Comparison of ENCODE assay signal across 9 mouse cellular contexts in the genomic region with DNA sequence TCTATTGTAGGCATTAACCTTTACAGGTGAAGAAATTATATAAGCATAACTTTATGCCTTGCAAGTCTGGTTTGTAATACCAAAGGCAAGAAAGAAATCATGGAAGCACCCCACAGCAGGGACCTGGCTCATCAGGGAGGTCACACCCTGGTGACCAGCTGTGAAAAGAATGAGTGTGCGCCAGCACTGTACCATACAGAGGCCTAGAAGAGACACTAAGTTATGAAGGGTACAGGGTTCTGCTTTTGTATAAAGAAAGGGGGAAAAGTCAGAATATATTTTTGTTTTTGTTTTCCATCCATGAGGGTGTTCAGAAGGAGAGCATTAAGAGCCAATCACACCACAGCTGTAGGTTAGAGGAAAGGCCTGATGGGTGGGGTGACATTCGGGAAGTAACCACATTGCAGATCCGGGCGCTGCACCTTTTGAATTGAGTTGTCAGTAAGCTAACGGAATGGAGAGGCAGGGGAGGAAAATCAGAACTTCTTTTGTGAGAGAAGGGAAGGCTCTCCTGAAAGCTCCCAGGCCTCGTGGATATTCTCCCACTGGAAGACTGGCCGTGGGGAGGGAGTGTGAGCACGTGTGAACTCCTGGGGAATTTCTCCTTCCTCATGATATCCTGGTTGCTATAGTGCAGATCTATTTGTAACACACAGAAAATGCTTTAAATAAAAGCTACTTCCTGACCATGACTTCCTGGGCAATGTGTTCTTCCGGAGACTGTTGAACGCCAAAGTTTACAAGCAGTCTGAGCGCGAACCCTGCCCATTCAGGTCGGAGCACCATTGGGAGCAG.
DNase-seq lines count a peak whose midpoint lies in the region; ATAC-seq and TF ChIP-seq lines count a peak whose summit lies in the region.
"Had no signal": no experiment of that assay in that cellular context is flagged by ENCODE, and none has a peak within 500 bp of the region (broad histone marks: within the 10 kb centered on the region; RNA-seq: fewer than 3 reads in every experiment).

No protein-coding gene starts in this region.

- H3K9ac ChIP-seq in forebrain, embryonic 13.5 days = no peak overlapping the region
- H3K9ac ChIP-seq in forebrain, embryonic 14.5 days (ENCODE audit: low read length) = no peak overlapping the region
- peak overlapping the region; percentile 77 for H3K9ac ChIP-seq in MEL (ENCODE audit: control insufficient read depth, low read depth, low read length, poor library complexity, severe bottlenecking)
- no peak overlapping the region for H3K9ac ChIP-seq in hindbrain, embryonic 12.5 days

- no peak for DNase-seq in forebrain, embryonic 14.5 days (ENCODE audit: low spot score)
- peak; percentile 78 for DNase-seq in MEL (ENCODE audit: low read depth, low spot score)
- peak; percentile 70 for DNase-seq in lung, postnatal 36 days
- DNase-seq in embryo, embryonic 11 days = no peak
- no peak for DNase-seq in layer of hippocampus, adult 9-10 months (ENCODE audit: low spot score)

- H3K79me2 ChIP-seq in MEL (ENCODE audit: control insufficient read depth, insufficient read depth, low read length, poor library complexity) = peaks cover 3% of the 10 kb centered on the region; the same call in 1 of the 2 replicates

- H3K27ac ChIP-seq in forebrain, embryonic 13.5 days = no peak overlapping the region; the same call in 1 of the 2 replicates
- no peak overlapping the region for H3K27ac ChIP-seq in forebrain, embryonic 14.5 days (ENCODE audit: low read depth, low read length)
- peak overlapping the region; percentile 86 for H3K27ac ChIP-seq in MEL (ENCODE audit: control insufficient read depth, low read depth, low read length)
- no peak overlapping the region for H3K27ac ChIP-seq in hindbrain, embryonic 12.5 days

- no peak for TF ChIP-seq CTCF in MEL (IDR thresholded peaks at IDR 0.05 in 2 of 3, conservative IDR thresholded peaks at IDR 0.05 in 1 of 3; ENCODE audit: control insufficient read depth in 1 of 3, insufficient read depth in 1 of 3, low read depth in 2 of 3, low read length in 3 of 3, poor library complexity in 1 of 3, severe bottlenecking in 1 of 3)

- no peaks in the 10 kb centered on the region for H3K36me3 ChIP-seq in forebrain, embryonic 13.5 days (ENCODE audit: poor library complexity, severe bottlenecking)
- no peaks in the 10 kb centered on the region for H3K36me3 ChIP-seq in forebrain, embryonic 14.5 days (ENCODE audit: control insufficient read depth, insufficient read depth, low read length)
- H3K36me3 ChIP-seq in MEL (ENCODE audit: control insufficient read depth in 1 of 2, insufficient read depth in 2 of 2, low read length in 2 of 2) = peaks cover 0 to 9% of the 10 kb centered on the region in 2 experiments; a peak in 2 of 4 replicates
- no peaks in the 10 kb centered on the region for H3K36me3 ChIP-seq in hindbrain, embryonic 12.5 days

- no peak for TF ChIP-seq EP300 in MEL (IDR thresholded peaks at IDR 0.05; ENCODE audit: low read depth in 1 of 2, low read length in 2 of 2)

- H3K9me3 ChIP-seq in forebrain, embryonic 13.5 days (replicated peaks) = no peaks in the 10 kb centered on the region
- no peaks in the 10 kb centered on the region for H3K9me3 ChIP-seq in forebrain, embryonic 14.5 days (replicated peaks; ENCODE audit: control insufficient read depth, low read length)
- no peaks in the 10 kb centered on the region for H3K9me3 ChIP-seq in MEL (replicated peaks; ENCODE audit: insufficient read depth, low read length)
- no peaks in the 10 kb centered on the region for H3K9me3 ChIP-seq in hindbrain, embryonic 12.5 days (replicated peaks)

- peaks cover 31% of the 10 kb centered on the region for H3K4me1 ChIP-seq in forebrain, embryonic 13.5 days
- H3K4me1 ChIP-seq in forebrain, embryonic 14.5 days (ENCODE audit: control insufficient read depth, insufficient read depth, low read length) = peaks cover 22% of the 10 kb centered on the region
- H3K4me1 ChIP-seq in MEL (ENCODE audit: control insufficient read depth in 1 of 2, insufficient read depth in 2 of 2, low read length in 2 of 2) = peaks cover 0 to 9% of the 10 kb centered on the region in 2 experiments; a peak in 3 of 4 replicates
- peaks cover 9% of the 10 kb centered on the region for H3K4me1 ChIP-seq in hindbrain, embryonic 12.5 days

- H3K27me3 ChIP-seq in forebrain, embryonic 13.5 days = no peaks in the 10 kb centered on the region
- H3K27me3 ChIP-seq in forebrain, embryonic 14.5 days (replicated peaks; ENCODE audit: control insufficient read depth, insufficient read depth, low read length) = no peaks in the 10 kb centered on the region
- H3K27me3 ChIP-seq in MEL (ENCODE audit: control insufficient read depth in 1 of 2, insufficient read depth in 2 of 2, low read length in 2 of 2) = no peaks in the 10 kb centered on the region
- no peaks in the 10 kb centered on the region for H3K27me3 ChIP-seq in hindbrain, embryonic 12.5 days
- H3K27me3 ChIP-seq: Patski had no signal

- peak in 1 of 2 experiments; percentile 52; a peak in 1 of 4 replicates for TF ChIP-seq POLR2A in MEL (IDR thresholded peaks at IDR 0.05; ENCODE audit: control insufficient read depth in 1 of 2, insufficient read depth in 1 of 2, low read depth in 1 of 2, low read length in 2 of 2, poor library complexity in 1 of 2)

- peak; percentile 50; the same call in 1 of the 2 replicates for ATAC-seq in forebrain, embryonic 13.5 days
- no peak for ATAC-seq in forebrain, embryonic 14.5 days
- peak; percentile 13 to 34; a peak in 3 of 4 replicates for ATAC-seq in hematopoietic stem cell, adult 5-6 weeks (replicated peaks in 1 of 2; ENCODE audit: insufficient read depth in 1 of 2, low FRiP score in 2 of 2, low TSS enrichment in 1 of 2, low read depth in 1 of 2, poor library complexity in 2 of 2, severe bottlenecking in 2 of 2)
- ATAC-seq in hindbrain, embryonic 12.5 days (ENCODE audit: low FRiP score) = no peak
- ATAC-seq: Patski had no signal

- no peak overlapping the region for H3K4me3 ChIP-seq in forebrain, embryonic 13.5 days
- no peak overlapping the region for H3K4me3 ChIP-seq in forebrain, embryonic 14.5 days (ENCODE audit: low read depth, low read length)
- peak overlapping the region; percentile 45 to 65 for H3K4me3 ChIP-seq in MEL (ENCODE audit: control insufficient read depth in 1 of 2, insufficient read depth in 1 of 2, low read depth in 2 of 2, low read length in 2 of 2)
- H3K4me3 ChIP-seq in hindbrain, embryonic 12.5 days = no peak overlapping the region

- TF ChIP-seq RAD21 in MEL (IDR thresholded peaks at IDR 0.05; ENCODE audit: low read depth, low read length) = no peak

- WGBS in forebrain, embryonic 13.5 days = 66% methylated on average over 13 of the region's 13 CpGs
- 65% methylated on average over 13 of the region's 13 CpGs for WGBS in forebrain, embryonic 14.5 days
- 72% methylated on average over 13 of the region's 13 CpGs for WGBS in hindbrain, embryonic 12.5 days

- H3K4me2 ChIP-seq in forebrain, embryonic 13.5 days = no peak overlapping the region
- H3K4me2 ChIP-seq in forebrain, embryonic 14.5 days (ENCODE audit: low read length) = no peak overlapping the region
- no peak overlapping the region for H3K4me2 ChIP-seq in hindbrain, embryonic 12.5 days (replicated peaks)

TF ChIP-seq in MEL, 35 proteins besides CTCF, POLR2A, EP300 and RAD21 (continues in another document):
- no peak for TF ChIP-seq MAZ (IDR thresholded peaks at IDR 0.05; ENCODE audit: low read depth, low read length)
- TF ChIP-seq ELF1 (IDR thresholded peaks at IDR 0.05; ENCODE audit: low read depth, low read length) = 0 out of 2 replicates have a peak, but pooled peaks have one; percentile 9
- TF ChIP-seq MYB (IDR thresholded peaks at IDR 0.05; ENCODE audit: low read depth, low read length) = no peak
- TF ChIP-seq CHD2 (IDR thresholded peaks at IDR 0.05; ENCODE audit: low read length) = no peak
- TF ChIP-seq TBP (IDR thresholded peaks at IDR 0.05; ENCODE audit: low read depth, low read length) = peak; percentile 57; the same call in 1 of the 2 replicates
- 0 out of 2 replicates have a peak, but pooled peaks have one; percentile 31 for TF ChIP-seq MXI1 (IDR thresholded peaks at IDR 0.05; ENCODE audit: low read depth, low read length)
- TF ChIP-seq SMC3 (IDR thresholded peaks at IDR 0.05; ENCODE audit: low read depth, low read length) = no peak
- TF ChIP-seq E2F4 (IDR thresholded peaks at IDR 0.05; ENCODE audit: borderline replicate concordance, low read depth, low read length) = no peak
- TF ChIP-seq TCF12 (IDR thresholded peaks at IDR 0.05; ENCODE audit: low read depth, low read length) = 0 out of 2 replicates have a peak, but pooled peaks have one; percentile 20
- TF ChIP-seq MAX (IDR thresholded peaks at IDR 0.05; ENCODE audit: low read length) = peak; percentile 54; the same call in 1 of the 2 replicates
- TF ChIP-seq NELFE (IDR thresholded peaks at IDR 0.05; ENCODE audit: low read depth, low read length) = peak; percentile 25; the same call in 1 of the 2 replicates
- no peak for TF ChIP-seq ZKSCAN1 (IDR thresholded peaks at IDR 0.05; ENCODE audit: low read depth, low read length)
- no peak for TF ChIP-seq MEF2A (IDR thresholded peaks at IDR 0.05; ENCODE audit: extremely low read depth, insufficient replicate concordance, low read depth, low read length, poor library complexity, severe bottlenecking)
- no peak for TF ChIP-seq GATA1 (IDR thresholded peaks at IDR 0.05; ENCODE audit: low read depth, low read length)
- no peak for TF ChIP-seq HCFC1 (IDR thresholded peaks at IDR 0.05; ENCODE audit: low read depth, low read length)
- TF ChIP-seq MYC (IDR thresholded peaks at IDR 0.05; ENCODE audit: low read depth, low read length) = 0 out of 2 replicates have a peak, but pooled peaks have one; percentile 21
- no peak for TF ChIP-seq NRF1 (IDR thresholded peaks at IDR 0.05; ENCODE audit: insufficient read depth, low read depth, low read length, poor library complexity, severe bottlenecking)
- TF ChIP-seq SIN3A (IDR thresholded peaks at IDR 0.05; ENCODE audit: low read length) = no peak; the same call in none of the 2 replicates
- TF ChIP-seq RCOR1 (IDR thresholded peaks at IDR 0.05; ENCODE audit: low read depth, low read length) = no peak
- no peak for TF ChIP-seq JUND (IDR thresholded peaks at IDR 0.05; ENCODE audit: low read depth, low read length)
- TF ChIP-seq ZC3H11A (IDR thresholded peaks at IDR 0.05; ENCODE audit: low read depth, low read length) = no peak
- no peak for TF ChIP-seq MAFK (IDR thresholded peaks at IDR 0.05; ENCODE audit: borderline replicate concordance, low read depth, low read length)
- no peak for TF ChIP-seq USF2 (IDR thresholded peaks at IDR 0.05; ENCODE audit: borderline replicate concordance in 1 of 2, insufficient read depth in 1 of 2, low read depth in 1 of 2, low read length in 2 of 2)
- TF ChIP-seq BHLHE40 (IDR thresholded peaks at IDR 0.05; ENCODE audit: borderline replicate concordance, low read depth, low read length) = no peak
- no peak for TF ChIP-seq POLR2AphosphoS5 (IDR thresholded peaks at IDR 0.05; ENCODE audit: borderline replicate concordance, low read depth, low read length)
- TF ChIP-seq TAL1 (IDR thresholded peaks at IDR 0.05; ENCODE audit: low read length) = no peak
- no peak for TF ChIP-seq CHD1 (IDR thresholded peaks at IDR 0.05; ENCODE audit: low read depth, low read length)

Comparison
In these comparisons a context has a peak if more than half of its experiments do, and no peak if none do; other contexts are left out.
1. ATAC-seq: peak in forebrain, embryonic 13.5 days (single experiment) and hematopoietic stem cell, adult 5-6 weeks (2 of 2); none in forebrain, embryonic 14.5 days (single experiment) and hindbrain, embryonic 12.5 days (single experiment).
2. H3K4me3 ChIP-seq: peak in MEL (2 of 2); none in forebrain, embryonic 13.5 days (single experiment), forebrain, embryonic 14.5 days (single experiment) and hindbrain, embryonic 12.5 days (single experiment).
3. DNase-seq: peak in MEL (single experiment) and lung, postnatal 36 days (single experiment); none in forebrain, embryonic 14.5 days (single experiment), embryo, embryonic 11 days (single experiment) and layer of hippocampus, adult 9-10 months (single experiment).